Mouse (Mus musculus) limb, embryonic 11.5 days (tissue): ENCODE measurements around the gene Gm4763. TPM values are rescaled to one million over a fixed set of nuclear protein-coding genes. Genes with fewer than 3 reads are reported as not detected.
"Not testable (repeated sequence)": the region's sequence is repeated elsewhere in the genome, so short reads cannot be mapped to it uniquely, and the experiment has no call there.

Experiments
- ATAC-seq: fragments of 200-750 bp; cut with Nextera tagmentation; 2 replicates; pipeline ENCODE4 v1.8.0; 2017; ENCODE audit warnings: low read depth; ENCODE audit not compliant: insufficient number of reproducible peaks, low FRiP score, low TSS enrichment
- DNase-seq: peaks from one replicate; pipeline ENCODE4 v3.0.0-alpha.2; 2015; ENCODE audit warnings: low spot score
- H3K27ac ChIP-seq: fragments of 300-500 bp; sonication (generic); replicated peaks from 2 replicates; pipeline ENCODE4 v1.5.1; 2014; ENCODE audit warnings: low read depth, mild to moderate bottlenecking, low read length
- H3K27me3 ChIP-seq: fragments of 300-500 bp; sonication (generic); 2 replicates; pipeline ENCODE4 v1.6.1; 2014; ENCODE audit warnings: mild to moderate bottlenecking, low read length, mixed read lengths; ENCODE audit not compliant: control insufficient read depth, insufficient read depth
- H3K36me3 ChIP-seq: fragments of 300-500 bp; sonication (generic); 2 replicates; pipeline ENCODE4 v1.6.1; 2014; ENCODE audit warnings: mild to moderate bottlenecking, low read length, moderate library complexity, mixed read lengths; ENCODE audit not compliant: control insufficient read depth, insufficient read depth
- H3K4me1 ChIP-seq: fragments of 300-500 bp; sonication (generic); 2 replicates; pipeline ENCODE4 v1.6.1; 2014; ENCODE audit warnings: low read length, mixed read lengths; ENCODE audit not compliant: control insufficient read depth, insufficient read depth
- H3K4me2 ChIP-seq: fragments of 300-500 bp; sonication (generic); 2 replicates; pipeline ENCODE4 v1.6.1; 2014; ENCODE audit warnings: low read depth, mild to moderate bottlenecking, moderate library complexity; ENCODE audit not compliant: severe bottlenecking
- H3K4me3 ChIP-seq: fragments of 300-500 bp; sonication (generic); 2 replicates; pipeline ENCODE4 v1.5.1; 2014; ENCODE audit warnings: low read depth, low read length
- H3K9ac ChIP-seq: fragments of 300-500 bp; sonication (generic); 2 replicates; pipeline ENCODE4 v1.6.1; 2014; ENCODE audit warnings: mild to moderate bottlenecking, low read length
- H3K9me3 ChIP-seq: fragments of 300-500 bp; sonication (generic); 2 replicates; pipeline ENCODE4 v1.6.1; 2016; ENCODE audit warnings: low read length; ENCODE audit not compliant: control insufficient read depth
- WGBS: fragments of 180-500 bp; shearing (Covaris S2); extraction: QIAGEN DNeasy Blood & Tissue Kit; methylation state at CpG from one replicate; pipeline ENCODE4 v1.1.7; 2014; 5-methylcytosine and 5-hydroxymethylcytosine counted together
- polyA plus RNA-seq: library from polyadenylated mRNA; unstranded; fragments of >200 nt; fragmentation: Nextera tagmentation; extraction: Ambion mirVana; gene quantifications from 2 replicates; pipeline ENCODE4 v1.2.1, GENCODE M21; 2014

Gm4763 gene
- polyA plus RNA-seq, 1 experiment from 2014 or later: not detected

DNA sequence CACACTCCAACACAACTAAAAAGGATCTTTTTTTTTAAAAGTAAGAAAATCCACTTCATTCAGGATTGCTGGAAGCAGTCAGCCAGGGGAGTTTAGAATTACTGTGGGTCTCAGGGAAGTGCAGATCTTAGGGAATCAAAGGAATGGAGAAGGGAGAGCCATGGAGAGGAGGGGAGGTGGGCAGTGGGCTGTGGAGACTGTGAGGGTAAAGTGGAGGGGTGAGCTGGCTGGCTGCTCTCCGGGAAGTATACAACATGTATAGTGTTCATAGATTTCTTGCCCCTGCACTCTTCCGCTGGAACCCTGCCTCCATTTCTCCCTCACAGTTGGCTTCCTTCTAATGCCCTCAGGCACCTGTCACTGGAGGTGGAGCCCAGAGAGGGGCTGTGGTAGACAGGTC lies 24.9 kb upstream of the Gm4763 start:
- H3K27ac ChIP-seq: no peak overlapping the region
- H3K9me3 ChIP-seq: no peaks in the 10 kb centered on the region
- no peak for ATAC-seq

DNA sequence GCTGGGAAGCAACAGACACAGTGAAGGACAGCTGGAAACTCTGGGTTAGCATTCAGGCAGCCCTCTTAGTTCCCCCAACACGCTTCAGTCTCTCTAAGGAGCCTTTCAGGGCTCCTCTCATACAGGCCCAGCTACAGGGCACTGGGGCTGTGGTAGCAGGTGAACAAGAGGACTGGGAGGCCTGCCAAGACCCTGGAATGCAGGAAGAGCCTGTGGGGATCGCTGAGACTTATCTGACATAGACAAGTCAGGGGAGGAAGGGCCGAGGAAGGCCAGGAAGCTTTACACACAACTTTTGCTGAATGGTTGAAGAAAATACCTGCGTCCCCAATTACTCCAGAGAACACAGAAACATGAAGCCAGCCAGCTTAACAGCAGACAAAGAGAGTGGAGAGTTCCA lies 24.0 kb upstream of the Gm4763 start:
- H3K9me3 ChIP-seq: no peaks in the 10 kb centered on the region
- H3K9ac ChIP-seq: no peak overlapping the region
- ATAC-seq: no peak
- no peak overlapping the region for H3K27ac ChIP-seq
- no peak overlapping the region for H3K4me2 ChIP-seq
- no peaks in the 10 kb centered on the region for H3K27me3 ChIP-seq
- WGBS: 67% methylated on average over 4 of the region's 4 CpGs
- H3K36me3 ChIP-seq: no peaks in the 10 kb centered on the region
- H3K4me3 ChIP-seq: no peak overlapping the region
- no peaks in the 10 kb centered on the region for H3K4me1 ChIP-seq
- no peak for DNase-seq

More for the DNA sequence above, 24.9 kb upstream of the Gm4763 start:
- no peak overlapping the region for H3K9ac ChIP-seq
- no peaks in the 10 kb centered on the region for H3K27me3 ChIP-seq
- no peaks in the 10 kb centered on the region for H3K36me3 ChIP-seq
- 65% methylated on average over 2 of the region's 2 CpGs for WGBS
- DNase-seq: no peak
- no peak overlapping the region for H3K4me2 ChIP-seq
- H3K4me1 ChIP-seq: no peaks in the 10 kb centered on the region
- no peak overlapping the region for H3K4me3 ChIP-seq

DNA sequence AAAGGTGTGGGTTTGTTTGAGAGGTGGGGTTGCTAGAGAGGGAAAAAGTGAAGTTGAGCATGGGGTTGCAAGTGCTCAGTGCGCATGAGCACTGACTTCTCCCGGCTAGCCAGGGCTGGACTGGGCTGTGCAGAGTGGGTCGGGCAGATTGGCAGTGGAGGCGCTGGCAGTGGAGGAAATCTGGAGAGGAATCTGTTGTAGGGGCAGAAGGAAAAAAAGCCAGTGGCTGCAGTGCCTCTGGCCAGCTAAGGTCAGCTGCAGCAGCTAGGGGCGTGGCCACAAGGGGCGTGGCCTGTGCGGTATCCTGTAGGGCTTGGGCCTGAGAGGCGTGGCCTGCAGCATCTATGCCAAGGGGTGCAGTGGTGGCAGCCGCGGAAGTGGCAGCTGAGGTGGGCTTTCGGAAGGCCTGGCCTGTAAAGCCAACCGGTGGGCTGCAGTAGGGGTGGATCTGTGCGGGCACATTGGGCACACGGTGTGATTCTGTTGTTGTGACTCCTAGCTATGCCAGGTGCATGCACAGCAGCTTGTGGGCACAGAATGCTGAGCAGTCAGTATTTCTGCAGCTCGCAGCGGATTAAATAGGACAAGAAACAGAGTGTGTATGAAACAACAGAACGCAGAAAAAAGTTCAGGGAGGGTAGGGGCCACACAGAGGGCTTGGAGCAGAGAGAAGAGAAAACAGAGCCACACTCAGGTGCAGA lies 9.4 kb upstream of the Gm4763 start:
- Histone ChIP-seq H3K36me3 (no peaks in the 10 kb centered on the region), H3K4me3 (no peak overlapping the region), H3K9me3 (no peaks in the 10 kb centered on the region), H3K27me3 (no peaks in the 10 kb centered on the region), H3K9ac (peak overlapping the region; percentile 7; the same call in 1 of the 2 replicates), H3K27ac (no peak overlapping the region), H3K4me2 (no peak overlapping the region; the same call in 1 of the 2 replicates), H3K4me1 (no peaks in the 10 kb centered on the region)
- 19% methylated on average over 17 of the region's 17 CpGs for WGBS
- peak; percentile 55 for DNase-seq
- ATAC-seq: no peak

DNA sequence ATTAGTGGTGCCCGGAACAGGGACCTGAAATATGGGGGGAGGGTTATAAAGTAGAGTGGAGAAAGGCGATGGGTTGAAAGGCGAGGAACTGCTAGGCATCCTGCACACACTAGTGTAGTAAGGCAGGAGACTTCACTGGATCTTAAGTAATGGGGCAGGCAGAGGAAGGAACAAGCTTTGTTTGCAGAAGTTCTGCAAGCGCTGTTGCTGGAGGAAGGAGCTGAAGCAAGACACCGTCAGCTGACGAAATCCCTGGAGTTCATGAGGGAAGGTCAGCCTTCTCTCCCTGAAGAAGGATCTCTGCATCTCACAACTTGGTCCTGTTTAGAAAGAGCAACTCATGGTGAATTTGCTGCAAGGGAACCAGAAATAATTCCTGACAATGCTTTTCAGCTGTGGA lies 11.7 kb downstream of the Gm4763 start:
- WGBS: 82% methylated on average over 6 of the region's 6 CpGs
- no peaks in the 10 kb centered on the region for H3K36me3 ChIP-seq
- DNase-seq: no peak

DNA sequence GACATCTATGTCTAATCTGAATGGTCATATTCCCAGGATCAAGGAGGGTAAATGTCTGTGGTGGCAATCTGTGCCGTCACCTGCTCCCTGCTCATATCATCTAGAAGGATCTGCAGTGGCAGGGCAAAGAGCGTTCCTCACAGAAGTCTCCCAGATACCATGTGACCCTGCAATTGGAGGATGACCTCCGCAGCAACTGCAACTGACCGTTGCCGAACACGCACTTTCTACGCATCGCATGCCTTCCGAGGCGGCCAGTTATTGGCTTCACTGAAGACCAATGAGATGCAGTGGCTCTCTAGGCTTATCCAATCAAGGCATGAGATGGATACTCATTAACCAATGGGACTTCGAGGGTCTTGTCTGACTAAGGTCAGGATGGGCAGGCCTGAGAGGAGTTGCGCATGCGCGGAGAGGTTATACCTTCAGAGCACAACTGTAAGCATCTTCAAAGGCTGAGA lies 17.8 kb downstream of the Gm4763 start, which contains the start of gene BC049730:
Gene BC049730, plus strand, starts transcription at position 411 of the 461 bp plus-strand sequence.
- Histone ChIP-seq H3K27ac (no peak within 1 kb of the TSS), H3K36me3 (no peaks in the 10 kb centered on the region), H3K27me3 (no peaks in the 10 kb centered on the region), H3K4me3 (no peak within 1 kb of the TSS), H3K4me2 (no peak within 1 kb of the TSS), H3K9ac (no peak within 1 kb of the TSS), H3K4me1 (no peaks in the 10 kb centered on the region), H3K9me3 (no peaks in the 10 kb centered on the region; the same call in 1 of the 2 replicates)
- no peak for ATAC-seq
- 94% methylated on average over 14 of the region's 14 CpGs for WGBS
- DNase-seq: no peak

More for the DNA sequence above, 11.7 kb downstream of the Gm4763 start:
- Histone ChIP-seq H3K9me3 (no peaks in the 10 kb centered on the region), H3K9ac (no peak overlapping the region), H3K4me2 (no peak overlapping the region), H3K27ac (no peak overlapping the region), H3K4me3 (no peak overlapping the region), H3K4me1 (no peaks in the 10 kb centered on the region), H3K27me3 (no peaks in the 10 kb centered on the region)
- ATAC-seq: no peak

DNA sequence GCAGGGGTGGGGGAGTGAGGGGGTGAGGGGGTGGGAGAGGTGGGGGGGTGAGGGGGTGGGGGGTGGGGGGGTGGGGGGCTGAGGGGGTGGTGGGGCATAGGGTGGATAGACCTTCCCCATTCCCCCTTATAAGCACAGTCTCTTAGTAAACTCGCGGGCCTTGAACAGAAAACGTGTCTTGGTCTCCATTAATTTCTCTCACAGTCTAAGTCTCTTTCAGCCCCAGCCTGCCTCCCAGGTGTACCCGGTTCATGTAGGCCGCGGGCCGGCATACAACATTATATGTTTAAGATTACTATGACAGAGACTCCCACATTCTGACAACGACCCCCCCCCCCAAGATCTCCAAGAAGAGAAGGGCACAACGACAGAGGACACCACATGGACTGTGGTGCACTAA lies 23.9 kb downstream of the Gm4763 start:
- WGBS: 69% methylated on average over 9 of the region's 9 CpGs
- H3K4me2 ChIP-seq, H3K9me3 ChIP-seq, H3K27me3 ChIP-seq, H3K27ac ChIP-seq, H3K4me3 ChIP-seq, H3K9ac ChIP-seq, H3K36me3 ChIP-seq, DNase-seq, ATAC-seq, H3K4me1 ChIP-seq: not testable (repeated sequence)

DNA sequence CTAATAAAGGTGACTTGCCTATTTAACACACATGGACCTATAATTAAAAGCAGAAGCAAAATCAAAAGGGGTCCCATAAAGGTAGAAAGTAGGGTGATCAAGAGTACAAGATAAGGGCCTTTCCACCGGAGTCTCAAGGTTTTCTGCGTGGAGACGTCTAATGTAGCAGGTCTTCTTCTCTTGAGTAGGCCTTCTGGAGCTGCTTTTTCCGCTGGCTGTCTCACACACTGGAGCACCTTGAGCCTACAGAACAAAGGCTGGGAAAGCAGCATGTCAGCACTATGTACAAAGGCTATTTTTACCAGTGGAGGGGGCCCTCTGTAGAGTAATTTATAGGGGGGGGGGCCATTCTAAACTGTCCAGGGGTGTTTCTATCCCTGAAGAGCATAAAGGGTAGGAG lies 28.8 kb downstream of the Gm4763 start:
- H3K4me2 ChIP-seq, H3K27me3 ChIP-seq, H3K9ac ChIP-seq, H3K9me3 ChIP-seq, ATAC-seq, H3K4me3 ChIP-seq, H3K4me1 ChIP-seq, H3K27ac ChIP-seq, DNase-seq, H3K36me3 ChIP-seq: not testable (repeated sequence)
- 83% methylated on average over 4 of the region's 4 CpGs for WGBS

DNA sequence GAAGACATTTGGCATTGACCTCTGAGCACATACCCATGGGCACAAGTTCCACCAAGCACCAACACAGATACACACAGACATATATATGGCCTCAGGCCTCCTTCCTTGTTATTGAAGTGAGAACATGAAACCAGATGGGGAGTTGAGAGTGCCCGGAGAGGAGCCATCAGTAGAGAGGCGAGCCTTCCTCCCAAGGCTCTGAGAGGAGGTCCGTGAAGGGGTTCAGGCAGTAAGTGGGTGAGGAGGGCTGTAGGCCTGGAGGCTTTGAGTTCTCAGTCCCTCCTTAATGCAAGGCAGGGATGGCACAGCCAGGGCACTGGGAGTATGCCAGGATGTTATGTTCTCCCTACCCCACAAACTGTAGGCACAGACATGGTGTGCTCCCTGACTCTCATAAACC lies 34.0 kb downstream of the Gm4763 start:
- not testable (repeated sequence) for H3K27me3 ChIP-seq, H3K9ac ChIP-seq, ATAC-seq, H3K36me3 ChIP-seq, H3K4me2 ChIP-seq, DNase-seq, H3K9me3 ChIP-seq, H3K4me1 ChIP-seq, H3K4me3 ChIP-seq, H3K27ac ChIP-seq
- 79% methylated on average over 3 of the region's 3 CpGs for WGBS

DNA sequence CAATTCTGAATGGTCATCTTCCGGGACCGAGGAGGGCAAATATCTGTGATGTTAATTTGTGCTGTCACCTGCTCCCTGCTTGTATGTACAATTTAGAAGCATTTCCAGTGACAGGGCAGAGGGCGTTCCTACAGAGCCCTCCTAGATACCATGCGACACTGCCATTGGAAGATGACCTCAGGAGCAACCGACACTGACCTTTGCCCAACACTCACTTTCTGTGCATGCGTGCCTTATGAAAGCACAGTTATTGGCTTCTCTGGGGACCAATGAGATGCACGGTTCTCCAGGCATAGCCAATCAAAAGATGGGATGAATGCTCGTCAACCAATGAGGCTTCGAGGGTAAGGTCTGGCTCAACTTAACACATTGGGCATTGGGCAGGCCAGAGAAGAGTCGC lies 39.2 kb downstream of the Gm4763 start:
- not testable (repeated sequence) for H3K36me3 ChIP-seq, H3K4me2 ChIP-seq, H3K27me3 ChIP-seq, H3K27ac ChIP-seq, DNase-seq, ATAC-seq, H3K4me3 ChIP-seq, H3K9ac ChIP-seq, H3K9me3 ChIP-seq, H3K4me1 ChIP-seq
- 92% methylated on average over 10 of the region's 10 CpGs for WGBS
